Mouse (Mus musculus): ENCODE results near the gene Xpo6.

Xpo6 gene

GRCm38 (mm10) chr7:126080949-126081654, 119.2 kb downstream of the Xpo6 start:
- in situ Hi-C loops (cut with MboI, MseI), result no loop called here

DNA sequence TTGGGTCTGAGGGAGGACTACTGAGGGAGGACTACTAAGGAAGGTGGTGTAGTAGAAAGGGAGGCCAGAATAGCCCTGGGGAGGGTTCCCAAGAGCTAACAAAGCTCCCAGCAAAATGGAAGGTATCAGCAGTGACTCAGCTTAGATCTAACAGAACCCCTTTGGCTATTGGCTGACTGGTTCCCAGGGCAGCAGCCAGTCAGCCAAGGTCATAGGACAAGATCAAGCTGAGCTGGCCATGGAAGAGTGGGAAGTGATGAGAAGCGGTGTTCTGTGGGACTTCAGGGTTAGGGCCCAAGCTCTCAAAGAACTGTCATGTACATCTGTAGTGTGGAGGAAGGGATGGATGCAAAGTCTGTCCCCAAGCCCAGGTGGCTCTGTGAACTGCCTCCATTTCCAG, 123.4 kb downstream of the Xpo6 start:
- in situ Hi-C loops (cut with MboI, MseI), result no loop called here

- in situ Hi-C loops (cut with MboI, MseI), result no loop called here
Measured at GRCm38 (mm10) chr7:126075058-126075457, 125.2 kb downstream of the Xpo6 start.

- in situ Hi-C loops (cut with MboI, MseI), result no loop called here
Measured at GRCm38 (mm10) chr7:126070321-126070720, 130.0 kb downstream of the Xpo6 start.

DNA sequence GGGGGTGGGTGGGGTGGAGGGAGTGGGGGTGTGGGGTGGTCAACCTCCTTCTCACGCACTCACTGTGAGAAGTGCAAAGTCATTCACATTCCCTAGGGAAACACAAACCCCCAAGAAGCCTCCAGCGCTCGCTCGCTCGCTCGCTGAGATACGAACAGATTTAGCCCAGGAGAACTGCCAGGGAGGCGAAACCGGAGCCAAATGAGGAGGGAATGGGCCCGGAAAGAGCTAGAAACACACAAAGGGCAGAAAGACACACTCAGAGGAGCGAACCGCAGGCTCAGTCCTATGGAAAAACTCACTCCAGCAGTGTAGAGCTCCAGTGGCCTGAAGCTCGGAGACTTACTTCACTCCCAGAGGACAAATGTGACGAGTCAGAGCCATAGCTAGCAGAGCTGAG, 133.5 kb downstream of the Xpo6 start:
- in situ Hi-C loops (cut with MboI, MseI), result no loop called here

GRCm38 (mm10) chr7:126065243-126065876, 134.9 kb downstream of the Xpo6 start:
- in situ Hi-C loops (cut with MboI, MseI), result no loop called here

- in situ Hi-C loops (cut with MboI, MseI), result no loop called here
Measured at GRCm38 (mm10) chr7:126062228-126062627, 138.1 kb downstream of the Xpo6 start.

- in situ Hi-C loops (cut with MboI, MseI), result loop anchor here (5.0 kb wide), 1 partner anchor 107 kb away; no protein-coding TSS in a partner anchor
Measured at GRCm38 (mm10) chr7:126058918-126059317, 141.4 kb downstream of the Xpo6 start.

DNA sequence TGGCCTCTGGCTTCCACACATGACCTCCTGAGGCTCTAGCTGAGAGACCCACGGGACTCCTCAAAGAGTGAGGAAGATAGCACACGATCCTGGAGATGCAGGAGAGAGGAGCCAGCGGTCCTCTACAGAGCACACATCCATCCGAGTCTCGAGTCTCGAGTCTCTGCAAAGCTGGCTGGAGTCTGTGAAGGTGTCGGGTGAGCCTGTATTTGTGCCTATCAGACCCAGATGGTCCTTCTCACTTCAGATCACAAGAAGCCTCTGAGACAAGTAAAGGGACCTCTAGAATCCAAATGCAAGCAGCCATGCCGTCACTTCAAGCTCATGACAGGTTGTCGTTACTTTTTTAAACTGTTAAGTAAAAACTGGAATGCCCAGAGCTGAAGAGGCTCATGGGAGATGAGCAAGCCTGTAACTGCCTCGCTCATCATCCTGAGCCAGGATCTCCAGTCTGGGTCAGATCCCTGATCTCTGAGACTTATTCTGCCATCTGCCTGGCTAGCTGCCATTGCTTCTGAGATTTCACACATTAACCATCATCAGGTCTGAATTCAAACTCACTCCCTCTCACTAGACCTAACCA, 142.9 kb downstream of the Xpo6 start:
- in situ Hi-C loops (cut with MboI, MseI), result loop anchor here (5.0 kb wide), 1 partner anchor 105 kb away; no protein-coding TSS in a partner anchor

GRCm38 (mm10) chr7:126054574-126054973, 145.7 kb downstream of the Xpo6 start:
- in situ Hi-C loops (cut with MboI, MseI), result no loop called here

GRCm38 (mm10) chr7:126053618-126054017, 146.7 kb downstream of the Xpo6 start:
- in situ Hi-C loops (cut with MboI, MseI), result no loop called here

DNA sequence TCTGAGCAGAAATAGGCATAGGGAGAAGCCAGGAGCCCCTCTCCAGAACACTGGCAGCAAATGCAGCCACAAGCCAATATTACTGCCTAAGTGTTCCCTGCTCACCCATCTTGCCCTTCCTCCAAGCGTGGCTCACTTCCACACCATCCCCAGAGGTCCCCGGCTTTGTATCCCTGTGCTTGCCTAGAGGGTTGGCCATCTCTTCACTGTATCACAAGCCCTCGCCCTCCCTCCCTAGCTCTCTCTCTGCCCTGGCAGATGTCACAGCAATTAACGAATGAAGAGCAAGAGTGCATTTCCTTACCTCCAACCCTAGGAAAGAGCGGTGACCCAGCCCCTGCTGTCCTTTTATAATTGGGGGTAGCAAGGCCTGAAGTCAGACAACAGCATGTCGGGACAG, 148.4 kb downstream of the Xpo6 start:
- in situ Hi-C loops (cut with MboI, MseI), result no loop called here

Measured in T-helper 1 cell (primary cell).